Mouse (Mus musculus): Measurements from ENCODE around the gene Dus2.
"Not testable (repeated sequence)": the region's sequence is repeated elsewhere in the genome, so short reads cannot be mapped to it uniquely, and the experiment has no call there.

Gene Dus2

DNA sequence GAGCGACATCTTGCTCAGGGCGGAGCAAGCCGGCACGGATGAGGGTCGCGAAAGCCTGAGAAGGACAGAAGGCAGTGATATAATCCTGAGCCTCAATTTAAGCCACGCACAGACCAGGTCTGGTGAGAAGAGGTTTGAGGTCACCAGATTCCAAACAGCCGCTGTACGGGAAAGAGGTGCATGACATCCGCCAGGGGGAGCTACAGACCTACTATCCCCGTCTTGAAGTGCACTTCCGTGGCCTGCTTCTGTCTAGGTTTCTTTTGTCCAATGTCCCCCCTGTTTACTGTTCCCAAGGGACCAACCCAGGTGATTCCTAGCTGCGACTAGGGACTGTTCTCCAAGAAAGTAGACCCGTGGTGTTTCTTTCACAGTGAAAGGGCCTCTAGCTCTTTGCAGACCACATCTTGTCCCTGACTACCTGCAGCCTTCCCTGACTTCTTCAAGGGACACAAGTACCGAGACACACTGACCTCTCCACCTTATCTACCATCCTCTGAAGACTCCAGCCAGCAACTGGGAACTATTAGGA is at the start of gene Dus2:
Dus2 (plus strand) TSS at position 482 of the 532 bp plus-strand sequence.
- peak; percentile 78 to 90 for DNase-seq

DNA sequence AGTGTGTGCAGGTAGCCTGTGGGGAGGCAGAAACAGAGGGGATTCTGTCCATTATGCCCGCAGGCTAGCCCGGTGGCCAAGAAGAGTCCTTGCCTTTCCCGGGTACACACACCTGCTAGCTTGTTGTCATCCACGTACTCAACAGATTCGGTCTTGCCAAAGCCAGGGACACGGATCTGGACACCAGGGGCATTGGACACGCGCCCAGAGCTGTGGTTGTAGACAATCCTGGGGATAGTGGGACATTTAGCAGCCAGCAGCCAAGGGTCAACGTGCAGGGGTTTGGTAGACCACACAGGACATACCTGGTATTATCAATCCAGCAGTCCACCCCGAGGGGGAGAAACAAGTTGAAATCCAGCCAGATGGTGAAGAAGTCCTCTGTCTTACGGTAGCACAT is 49.1 kb upstream of the Dus2 start:
- DNase-seq, result no peak

DNA sequence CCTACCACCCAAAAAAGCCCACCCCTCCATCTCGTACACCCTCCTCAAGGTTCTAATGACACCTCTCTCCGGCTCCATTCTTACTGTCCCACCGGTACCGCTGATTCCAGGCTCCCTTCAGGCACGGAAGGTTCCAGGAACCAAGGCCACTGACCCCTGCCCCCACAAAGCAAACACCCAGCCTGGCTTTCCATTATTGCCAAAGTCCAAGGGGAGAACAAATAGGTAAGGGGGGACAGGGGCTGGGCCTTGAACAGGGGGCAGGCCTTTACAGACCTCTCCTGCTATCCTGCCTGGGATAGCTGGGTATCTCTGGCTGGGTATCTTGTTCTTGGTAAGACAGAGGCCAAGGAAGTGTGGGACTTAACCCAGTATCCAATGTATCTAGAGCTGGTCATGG is 48.6 kb upstream of the Dus2 start:
- no peak for DNase-seq

DNA sequence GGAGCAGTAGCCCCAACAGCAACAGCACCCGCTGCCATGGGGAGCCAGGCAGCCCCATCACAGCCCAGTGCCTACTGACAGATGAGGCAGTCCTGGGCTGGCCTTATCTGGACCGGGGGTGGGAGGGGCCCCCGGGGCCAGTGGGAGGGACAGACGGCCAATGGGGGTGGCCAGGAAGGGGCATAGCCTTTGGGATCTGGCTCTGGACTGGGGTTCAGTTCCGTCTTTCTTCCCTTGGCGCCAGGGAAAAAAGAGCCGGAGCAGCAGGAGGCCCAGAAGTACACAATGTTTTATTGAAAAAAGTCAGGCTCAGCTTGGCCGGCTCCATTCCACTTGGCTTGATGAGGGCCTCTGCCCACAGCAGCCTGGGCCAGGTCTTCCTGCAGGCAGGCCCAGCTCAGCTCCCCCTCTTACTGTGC is 47.8 kb upstream of the Dus2 start, which contains the start of gene Lcat:
Lcat (minus strand) TSS at position 62 of the 419 bp plus-strand sequence.
- no peak for DNase-seq

DNA sequence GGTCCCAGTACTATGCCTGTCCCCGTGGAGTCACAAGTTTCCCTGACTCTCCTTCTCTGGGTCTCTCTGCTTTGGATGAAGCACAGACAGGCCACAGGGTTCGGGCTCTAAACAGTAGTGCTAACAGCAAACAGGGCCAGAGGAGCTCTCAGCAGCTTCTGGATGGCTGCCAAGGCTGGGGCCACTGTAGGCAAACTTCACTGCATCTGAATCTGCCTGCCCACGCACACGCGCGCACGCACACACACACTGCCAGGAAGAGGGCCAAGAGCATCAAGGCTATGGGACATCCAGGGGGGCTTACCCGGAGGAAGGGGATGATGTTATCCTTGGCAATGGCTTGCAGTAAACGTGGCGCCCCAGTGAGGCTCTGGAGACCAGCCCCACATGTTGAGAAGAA is 41.8 kb upstream of the Dus2 start:
- DNase-seq, result peak; percentile 62 to 73

DNA sequence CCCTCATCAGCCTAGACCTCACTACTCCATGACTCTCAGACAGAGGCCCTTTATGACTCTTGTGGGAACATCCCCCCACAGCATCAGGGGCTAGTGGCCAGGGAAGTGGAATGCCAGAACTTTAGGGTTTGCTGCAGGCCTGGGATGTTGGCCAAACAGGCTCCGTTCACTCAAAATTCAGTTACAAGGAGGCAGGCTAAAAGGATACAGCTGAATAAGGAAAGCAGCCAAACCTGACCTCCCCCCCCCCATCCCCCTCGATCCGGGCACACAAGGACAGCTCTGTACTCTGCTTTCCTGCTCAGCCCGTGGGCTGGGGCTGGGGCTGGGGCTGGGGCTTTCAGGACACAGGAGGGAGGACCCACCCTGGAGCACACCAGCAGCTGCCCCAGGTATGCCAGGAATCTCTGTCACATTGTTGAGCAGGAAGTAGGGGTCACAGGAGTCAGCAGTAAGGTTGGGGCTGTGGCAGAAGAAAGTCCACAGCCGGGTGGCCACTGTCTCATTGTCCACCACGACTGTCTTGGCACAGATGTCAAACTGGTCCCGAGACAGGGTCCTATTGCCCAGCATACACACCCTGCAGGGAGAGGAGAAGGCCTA is 40.0 kb upstream of the Dus2 start:
- peak; percentile 34 to 72 for DNase-seq

DNA sequence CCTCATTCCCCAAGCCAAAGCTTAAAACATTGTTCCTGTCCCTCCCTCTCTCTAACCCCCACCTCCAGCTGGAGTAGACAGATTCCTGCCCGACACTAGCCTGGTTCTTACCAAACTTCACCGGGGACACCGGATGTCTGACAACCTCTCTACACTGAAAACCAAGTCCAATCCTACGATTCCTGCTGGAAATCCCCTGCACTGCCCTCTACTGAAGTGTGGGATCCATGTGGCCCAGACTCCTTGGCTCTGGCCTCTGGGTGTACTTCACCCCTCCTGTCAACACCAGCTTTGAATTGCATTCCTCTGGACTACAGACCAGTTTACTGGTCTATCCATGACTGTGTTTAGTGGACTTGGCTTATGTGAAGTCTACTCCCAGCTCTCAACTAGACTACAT is 34.6 kb upstream of the Dus2 start:
- DNase-seq, result no peak

DNA sequence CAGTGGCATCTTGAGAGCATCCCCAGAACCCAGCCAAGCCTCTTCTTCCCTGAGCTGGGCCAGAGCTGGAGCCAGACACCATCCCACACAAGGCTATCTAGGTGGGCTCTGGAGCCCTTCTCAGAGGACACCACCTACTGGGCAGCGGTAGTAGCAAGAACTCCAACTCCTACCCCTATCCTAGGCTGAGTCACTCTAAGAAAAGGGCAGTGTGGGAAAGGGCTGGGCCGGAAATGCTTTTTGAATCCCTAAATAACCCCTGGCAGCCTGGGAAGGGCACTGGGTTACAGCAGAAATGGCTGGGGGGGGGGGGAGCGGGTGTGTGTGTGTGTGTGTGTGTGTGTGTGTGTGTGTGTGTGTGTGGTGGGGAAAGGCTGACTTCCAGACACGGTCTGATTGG is 33.3 kb upstream of the Dus2 start:
- DNase-seq, result peak; percentile 37 to 52

DNA sequence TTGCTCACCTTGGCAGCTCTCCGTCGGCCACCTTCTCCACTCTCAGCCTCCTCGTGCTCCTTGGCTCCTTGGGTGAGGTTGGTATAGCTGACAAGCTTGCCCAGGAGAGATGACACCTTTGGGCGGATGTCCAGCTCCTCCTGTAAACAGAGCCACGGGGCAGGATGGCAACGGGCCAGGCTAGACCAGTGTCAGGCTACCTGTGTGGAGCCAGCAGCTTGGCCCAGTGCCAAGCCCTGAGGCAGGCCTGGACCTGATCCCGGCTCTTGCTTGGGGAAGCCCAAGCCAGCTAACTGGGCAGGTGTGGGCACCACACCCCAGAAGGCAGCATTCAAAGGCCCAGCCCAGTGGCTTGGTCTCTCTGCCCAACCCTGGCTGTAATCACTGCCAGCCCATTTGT is 31.8 kb upstream of the Dus2 start:
- peak; percentile 45 to 73 for DNase-seq

DNA sequence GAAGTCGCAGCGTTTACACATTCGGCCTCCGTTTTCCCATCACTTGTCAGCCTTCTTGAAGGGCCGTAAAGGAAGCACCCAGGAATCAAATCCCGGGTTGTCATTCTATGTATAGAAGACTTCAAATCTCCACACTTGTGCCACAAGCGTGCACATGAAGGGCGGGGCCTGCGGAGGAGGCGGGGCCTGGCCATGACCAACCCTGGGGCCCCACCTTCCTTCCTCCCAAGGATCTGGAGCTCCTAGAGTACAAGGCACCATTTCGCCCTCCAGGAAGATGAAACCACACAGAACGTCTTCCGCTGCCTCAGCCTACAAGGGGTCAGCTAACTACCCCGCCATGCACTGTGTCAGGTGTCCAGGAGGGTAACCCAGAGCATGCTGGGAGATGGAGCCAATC is 30.0 kb upstream of the Dus2 start:
- no peak for DNase-seq

DNA sequence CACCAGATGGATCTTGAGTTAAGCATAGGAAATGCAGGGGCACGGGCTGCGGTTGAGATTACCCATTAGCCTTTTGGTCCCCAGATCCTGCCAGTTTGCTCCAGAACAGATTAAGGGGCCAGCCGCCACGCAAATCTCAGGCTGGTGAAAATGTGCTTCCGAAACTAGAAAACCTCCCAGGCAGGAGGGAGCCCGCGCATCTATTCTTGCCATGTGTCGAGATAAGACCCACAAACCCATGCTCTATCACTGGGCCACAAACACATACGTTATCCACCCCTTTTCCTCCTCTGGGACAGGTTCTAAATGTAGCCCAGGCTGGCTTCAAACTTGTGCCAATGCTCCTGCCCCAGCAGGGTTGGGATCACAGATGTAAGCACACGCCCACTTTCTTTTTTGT is 29.6 kb upstream of the Dus2 start:
- no peak for DNase-seq

DNA sequence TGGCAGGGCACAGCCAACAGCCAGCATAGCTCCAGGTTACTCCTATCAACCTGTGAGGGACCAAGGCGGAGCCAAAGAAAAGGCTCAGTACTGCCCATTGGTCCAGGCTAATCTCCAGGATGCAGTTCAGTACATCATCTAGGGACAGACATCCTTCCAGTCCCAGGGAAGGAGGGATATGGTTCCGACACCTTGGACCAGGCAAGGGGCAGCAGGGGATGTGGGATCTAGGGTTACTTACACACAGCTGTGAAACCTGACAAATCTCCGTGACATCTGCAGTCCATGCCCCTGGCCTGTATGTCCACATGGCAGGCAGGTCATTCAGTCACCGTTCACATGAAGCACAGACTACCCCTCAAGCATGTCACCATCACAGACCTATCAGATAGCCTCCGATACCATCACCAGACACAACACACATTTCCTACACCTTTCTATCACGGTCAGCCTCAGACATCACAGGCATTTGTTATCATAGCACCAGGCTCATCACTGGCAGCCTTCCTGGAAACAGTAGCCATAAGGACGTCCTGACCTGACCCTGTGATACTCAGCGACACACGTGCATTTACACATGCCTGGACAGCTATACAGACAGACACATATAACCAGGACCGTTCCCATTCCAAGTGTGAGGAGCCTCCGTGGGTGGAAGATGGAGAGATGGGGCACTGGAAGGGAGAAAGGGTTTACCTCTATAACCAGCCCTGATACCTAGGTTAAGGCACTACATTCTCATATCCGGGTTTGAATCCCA is 26.5 kb upstream of the Dus2 start:
- DNase-seq, result no peak

DNA sequence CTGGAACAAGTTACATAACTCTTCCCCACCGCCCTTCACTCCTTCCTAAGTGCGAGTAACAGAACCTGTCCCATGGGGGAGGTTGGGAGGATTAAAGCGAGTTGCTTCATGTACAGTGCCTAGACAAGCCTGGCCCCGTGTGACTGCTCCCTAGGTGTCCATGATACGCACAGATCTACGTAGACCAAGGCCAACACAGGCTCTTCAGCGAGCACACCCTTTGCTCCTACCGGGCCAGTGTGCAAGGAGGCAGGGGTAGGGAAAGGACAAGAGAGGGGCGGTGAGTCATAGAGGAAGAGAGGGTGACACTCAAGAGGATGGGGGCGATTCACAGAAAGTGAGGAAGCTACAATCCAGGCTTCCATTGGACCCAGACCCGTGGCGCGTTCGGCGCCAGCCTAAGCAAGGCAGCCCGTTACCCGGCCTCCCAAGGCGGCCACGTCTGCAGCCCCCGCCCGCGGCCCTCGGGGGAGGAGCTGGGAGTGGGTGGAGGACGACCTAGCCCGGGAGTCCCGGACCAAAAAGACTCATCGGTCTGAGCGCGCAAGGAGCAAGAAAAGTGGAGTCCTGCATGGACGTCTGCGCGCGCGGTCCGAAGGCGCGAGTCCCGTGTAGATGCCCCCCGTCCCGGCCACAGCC is 25.8 kb upstream of the Dus2 start:
- peak; percentile 74 to 79 for DNase-seq

DNA sequence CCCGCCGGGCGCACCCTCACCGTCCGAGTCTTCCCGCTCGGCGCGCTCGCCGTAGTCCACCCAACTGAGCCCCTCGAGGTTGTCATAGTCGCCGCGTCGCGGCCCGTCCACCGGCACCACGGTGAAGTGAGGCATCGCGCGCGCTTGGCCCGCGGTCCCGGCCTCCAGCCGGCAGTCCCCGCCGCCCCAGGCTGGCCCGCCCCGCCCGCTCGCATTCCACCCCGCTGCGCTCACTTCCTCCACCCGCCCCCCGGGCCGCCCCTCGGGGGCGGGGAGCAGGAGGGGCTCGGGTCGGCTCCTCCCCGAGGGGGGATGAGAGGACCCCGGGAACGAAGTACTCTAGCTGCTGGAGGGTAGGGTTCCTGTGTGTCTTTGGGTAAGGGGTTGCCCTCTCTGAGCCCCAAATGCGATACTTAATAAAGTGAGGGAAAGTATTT is 25.2 kb upstream of the Dus2 start, which contains the start of gene Slc12a4:
Slc12a4 (minus strand) TSS at position 193 of the 437 bp plus-strand sequence.
- peak; percentile 90 to 91 for DNase-seq

DNA sequence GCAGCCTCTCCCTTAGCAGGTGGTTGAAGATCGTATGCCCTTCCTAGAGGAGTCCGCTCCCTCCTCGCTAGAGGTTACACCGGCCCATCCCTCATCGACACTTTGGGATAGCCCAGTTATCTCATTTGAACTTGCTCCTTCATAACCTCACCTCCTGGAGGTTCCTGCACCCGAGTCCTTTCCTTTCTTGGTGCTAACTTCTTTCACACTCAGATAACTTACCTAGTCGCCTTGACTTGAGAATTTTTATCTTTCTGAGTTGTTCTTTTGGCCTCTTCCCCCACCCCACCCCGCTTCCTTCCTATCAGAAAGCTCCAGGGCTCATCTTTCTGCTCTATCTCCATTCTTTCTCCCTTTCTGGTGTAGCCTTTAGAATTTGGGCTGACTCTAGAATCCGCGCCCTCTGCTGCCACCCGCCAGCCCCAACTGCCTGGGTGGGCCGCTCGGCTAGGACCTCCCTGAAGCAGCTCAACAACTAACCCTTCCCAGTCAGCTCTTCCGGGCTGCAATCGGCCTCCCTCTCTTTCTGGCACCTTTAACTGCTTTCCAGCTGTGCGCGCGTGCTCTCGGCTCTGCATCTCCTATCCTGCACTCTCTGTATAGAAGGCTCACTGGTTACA is 24.3 kb upstream of the Dus2 start:
- DNase-seq, result peak; percentile 67 to 80

DNA sequence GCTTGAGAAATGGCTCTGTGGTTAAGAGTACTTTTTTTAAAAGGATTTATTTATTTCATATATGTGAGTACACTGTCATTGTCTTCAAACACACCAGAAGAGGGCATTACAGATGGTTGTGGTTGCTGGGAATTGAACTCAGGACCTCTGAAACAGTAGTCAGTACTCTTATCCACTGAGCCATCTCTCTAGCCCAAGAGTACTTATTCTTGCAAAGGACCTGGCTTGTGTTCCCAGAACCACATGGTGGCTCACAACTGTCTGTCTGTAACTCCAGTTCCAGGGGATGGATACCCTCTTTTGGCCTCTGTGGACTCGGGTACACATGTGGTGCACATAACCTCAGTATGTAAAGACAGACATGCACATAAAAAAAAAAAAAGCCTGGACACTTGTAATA is 21.8 kb upstream of the Dus2 start:
- DNase-seq, result no peak

DNA sequence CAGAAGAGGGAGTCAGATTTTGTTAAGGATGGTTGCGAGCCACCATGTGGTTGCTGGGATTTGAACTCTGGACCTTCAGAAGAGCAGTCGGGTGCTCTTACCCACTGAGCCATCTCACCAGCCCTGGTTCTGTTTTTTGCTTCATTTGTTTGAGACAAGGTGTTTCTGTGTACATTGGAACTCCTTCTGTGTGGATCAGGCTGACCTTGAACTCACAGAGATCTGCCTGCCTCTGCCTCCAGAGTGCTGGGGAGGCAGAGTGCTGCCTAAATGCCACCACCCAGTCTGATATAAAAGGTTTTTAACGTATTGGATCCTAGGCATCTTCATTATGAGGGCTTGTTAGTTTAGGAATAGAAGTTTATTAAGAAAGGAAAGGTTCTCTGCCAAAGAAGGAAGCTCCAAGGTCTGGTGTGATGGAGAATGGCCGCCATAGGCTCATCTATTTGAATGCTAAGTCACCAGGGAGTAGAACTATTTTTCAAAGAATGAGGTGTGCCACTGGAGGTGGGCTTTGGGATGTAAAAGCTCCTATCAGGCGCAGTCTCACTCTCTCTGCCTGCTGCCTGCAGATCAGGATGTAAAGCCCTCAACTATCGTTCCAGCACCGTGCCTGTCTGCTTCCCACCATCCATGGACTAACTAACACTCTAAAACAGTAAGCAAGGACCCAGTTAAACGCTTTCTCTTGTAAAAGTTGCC is 20.0 kb upstream of the Dus2 start:
- no peak for DNase-seq

DNA sequence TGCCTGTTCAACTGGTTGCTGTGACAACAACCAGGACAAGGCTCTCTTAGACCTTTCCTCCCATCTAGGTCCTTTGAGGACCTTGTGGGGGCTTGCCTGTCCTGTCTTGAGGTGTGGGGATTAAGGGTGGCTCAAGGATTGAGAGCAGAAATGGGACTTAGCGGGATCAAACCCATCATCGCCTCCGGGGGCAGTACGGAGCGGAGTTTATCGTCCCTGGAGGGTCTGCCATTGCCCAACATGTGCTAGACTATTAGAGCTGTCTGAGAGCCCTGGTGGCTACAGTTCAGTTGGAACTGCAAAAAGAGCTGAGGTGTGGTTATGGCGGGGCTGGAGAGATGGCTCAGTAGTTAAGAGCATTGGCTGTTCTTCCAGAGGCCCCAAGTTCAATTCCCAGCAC is 15.8 kb upstream of the Dus2 start:
- DNase-seq, result no peak

DNA sequence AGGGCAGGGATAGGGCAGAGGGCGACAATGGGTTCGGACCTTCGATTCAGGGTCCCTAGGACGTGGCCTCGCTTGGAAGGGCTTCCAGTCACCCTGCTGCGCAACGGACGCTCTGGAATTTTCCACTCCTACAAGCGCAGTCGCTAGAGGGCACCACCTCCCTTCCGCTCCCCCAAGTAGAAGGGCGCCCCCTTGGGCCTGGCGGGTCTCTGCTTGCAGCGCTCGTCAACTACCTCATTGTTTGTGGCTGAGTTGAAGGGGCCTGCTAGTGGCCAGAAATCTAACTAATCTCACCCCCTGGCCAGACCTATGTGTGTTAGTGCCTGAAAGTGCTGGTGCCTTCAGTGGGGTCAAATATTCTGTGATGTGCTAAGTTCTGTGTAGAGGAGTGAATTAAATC is 11.8 kb upstream of the Dus2 start, which contains the start of gene Dpep3:
Dpep3 (minus strand) TSS at position 105 of the 400 bp plus-strand sequence.
- DNase-seq, result no peak

DNA sequence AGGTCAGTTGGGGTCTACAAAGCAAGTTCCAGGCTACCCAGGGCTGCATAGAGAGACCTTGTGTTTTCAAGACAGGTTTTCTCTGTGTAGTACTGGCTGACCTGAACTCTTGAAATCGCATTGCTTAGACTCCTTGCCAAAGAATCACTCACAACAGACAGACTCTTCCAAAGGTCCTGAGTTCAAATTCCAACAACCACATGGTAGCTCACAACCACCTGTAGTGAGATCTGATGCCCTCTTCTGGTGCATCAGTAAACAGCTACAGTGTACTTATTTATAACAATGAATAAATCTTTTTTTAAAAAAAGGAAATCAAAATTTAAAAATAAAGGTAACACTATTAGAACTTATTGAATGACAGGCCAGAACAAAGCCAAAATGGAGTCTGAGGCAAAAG is 10.0 kb upstream of the Dus2 start:
- no peak for DNase-seq

DNA sequence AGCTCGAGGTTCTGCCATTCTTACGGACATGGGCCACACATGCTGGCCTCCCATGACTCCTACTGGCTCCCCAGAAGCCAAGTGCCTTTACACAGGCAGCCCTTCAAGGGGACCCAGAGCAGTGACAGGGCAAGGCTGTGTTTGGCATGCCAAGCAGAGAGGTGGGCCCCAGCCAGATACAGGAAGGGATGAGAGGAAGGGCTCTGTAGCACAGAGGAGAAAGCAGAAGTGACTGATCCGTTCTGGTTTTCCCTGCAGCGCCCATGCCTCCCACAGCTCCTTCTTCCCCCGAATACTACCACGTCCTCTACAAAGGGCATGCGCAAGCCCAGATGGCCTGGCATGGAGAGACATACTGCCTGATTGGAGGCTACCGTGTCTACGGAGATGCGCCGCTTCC is 7.7 kb upstream of the Dus2 start:
- not testable (repeated sequence) for DNase-seq

DNA sequence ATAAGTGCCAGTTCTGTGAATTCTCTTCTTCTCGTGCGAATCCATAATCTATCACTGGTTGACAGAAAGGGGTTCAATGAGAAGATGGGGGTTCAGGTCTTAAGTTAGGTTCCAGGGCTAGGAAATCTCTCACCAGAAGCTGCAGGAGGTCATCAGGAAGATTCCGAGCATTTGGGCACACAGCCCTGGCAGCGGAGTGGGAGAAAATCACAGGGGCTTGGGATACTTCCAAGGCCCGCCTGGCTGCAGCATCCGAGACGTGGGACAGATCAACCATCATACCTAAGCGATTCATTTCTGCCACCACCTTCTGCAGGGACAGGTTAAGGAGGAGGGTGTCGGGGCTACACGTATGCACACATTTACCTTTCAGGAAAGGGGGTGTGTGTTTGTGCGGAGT is 2.6 kb upstream of the Dus2 start:
- DNase-seq, result peak in 1 of 2 experiments; percentile 15

Data from lung, postnatal 4 days (tissue).